Mouse (Mus musculus) megakaryocyte, adult 5-6 weeks (primary cell): Measurements from ENCODE around the gene Iqck. TPM values are rescaled to one million over a fixed set of nuclear protein-coding genes. Genes with fewer than 3 reads are reported as not detected.

Experiments
- ATAC-seq: 2 replicates; pipeline ENCODE4 v1.8.0; 2016; ENCODE audit warnings: mild to moderate bottlenecking, inconsistent platforms; ENCODE audit not compliant: poor library complexity, severe bottlenecking
- total RNA-seq, 2 experiments: library from RNA; stranded (forward) in 1 of 2; stranded (reverse) in 1 of 2; fragments of 153-499, 151-499 nt in 1 of 2; fragments of 221-1000, 200-1000 nt in 1 of 2; gene quantifications; 2 replicates each; pipeline versions ENCODE4 v1.2.3 to v1.2.4; 2015 to 2017

Iqck gene
- total RNA-seq, 2 experiments from 2014 or later, result 0.40 TPM; not detected in 1

- ATAC-seq, result no peak
Measured at GRCm38 (mm10) chr7:118942297-118942696, 86.7 kb downstream of the Iqck start.

- no peak for ATAC-seq
Measured at GRCm38 (mm10) chr7:118943170-118943569, 87.6 kb downstream of the Iqck start.

GRCm38 (mm10) chr7:118944884-118945283, 89.3 kb downstream of the Iqck start:
- no peak for ATAC-seq

- no peak for ATAC-seq
Measured at GRCm38 (mm10) chr7:118947241-118947640, 91.7 kb downstream of the Iqck start.

- ATAC-seq, result peak; percentile 59; the same call in 1 of the 2 replicates
Measured at GRCm38 (mm10) chr7:118948677-118949282, 93.2 kb downstream of the Iqck start.

GRCm38 (mm10) chr7:118949749-118950148, 94.2 kb downstream of the Iqck start:
- no peak for ATAC-seq

GRCm38 (mm10) chr7:118953626-118954282, 98.2 kb downstream of the Iqck start:
- no peak for ATAC-seq

GRCm38 (mm10) chr7:118954968-118955367, 99.4 kb downstream of the Iqck start:
- ATAC-seq, result no peak

GRCm38 (mm10) chr7:118956616-118957246, 101.2 kb downstream of the Iqck start:
- ATAC-seq, result no peak

- no peak for ATAC-seq
Measured at GRCm38 (mm10) chr7:118959209-118959608, 103.7 kb downstream of the Iqck start.

- no peak for ATAC-seq
Measured at GRCm38 (mm10) chr7:118964777-118965176, 109.2 kb downstream of the Iqck start.

GRCm38 (mm10) chr7:118965198-118965597, 109.6 kb downstream of the Iqck start:
- ATAC-seq, result no peak

- ATAC-seq, result no peak
Measured at GRCm38 (mm10) chr7:118968870-118969269, 113.3 kb downstream of the Iqck start.

GRCm38 (mm10) chr7:118971499-118971898, 115.9 kb downstream of the Iqck start:
- no peak for ATAC-seq

GRCm38 (mm10) chr7:118972306-118972705, 116.8 kb downstream of the Iqck start:
- no peak for ATAC-seq

GRCm38 (mm10) chr7:118973377-118973776, 117.8 kb downstream of the Iqck start:
- no peak for ATAC-seq

GRCm38 (mm10) chr7:118975837-118976236, 120.3 kb downstream of the Iqck start:
- ATAC-seq, result no peak

- no peak for ATAC-seq
Measured at GRCm38 (mm10) chr7:118976414-118977166, 121.0 kb downstream of the Iqck start.

- no peak for ATAC-seq
Measured at GRCm38 (mm10) chr7:118977167-118977543, 121.6 kb downstream of the Iqck start.

- no peak for ATAC-seq
Measured at GRCm38 (mm10) chr7:118979121-118979520, 123.6 kb downstream of the Iqck start.

- no peak for ATAC-seq
Measured at GRCm38 (mm10) chr7:118979708-118980107, 124.2 kb downstream of the Iqck start.
